Mouse (Mus musculus) adrenal gland, adult (tissue): ENCODE data around the gene Cry2.

Source experiments
- DNase-seq, 2 experiments: peaks; one replicate each; pipeline ENCODE4 v3.0.0; 2022 to 2023; ENCODE audit warnings: low spot score in 1 of 2; ENCODE audit not compliant: inconsistent age in 2 of 2

Gene Cry2

DNA sequence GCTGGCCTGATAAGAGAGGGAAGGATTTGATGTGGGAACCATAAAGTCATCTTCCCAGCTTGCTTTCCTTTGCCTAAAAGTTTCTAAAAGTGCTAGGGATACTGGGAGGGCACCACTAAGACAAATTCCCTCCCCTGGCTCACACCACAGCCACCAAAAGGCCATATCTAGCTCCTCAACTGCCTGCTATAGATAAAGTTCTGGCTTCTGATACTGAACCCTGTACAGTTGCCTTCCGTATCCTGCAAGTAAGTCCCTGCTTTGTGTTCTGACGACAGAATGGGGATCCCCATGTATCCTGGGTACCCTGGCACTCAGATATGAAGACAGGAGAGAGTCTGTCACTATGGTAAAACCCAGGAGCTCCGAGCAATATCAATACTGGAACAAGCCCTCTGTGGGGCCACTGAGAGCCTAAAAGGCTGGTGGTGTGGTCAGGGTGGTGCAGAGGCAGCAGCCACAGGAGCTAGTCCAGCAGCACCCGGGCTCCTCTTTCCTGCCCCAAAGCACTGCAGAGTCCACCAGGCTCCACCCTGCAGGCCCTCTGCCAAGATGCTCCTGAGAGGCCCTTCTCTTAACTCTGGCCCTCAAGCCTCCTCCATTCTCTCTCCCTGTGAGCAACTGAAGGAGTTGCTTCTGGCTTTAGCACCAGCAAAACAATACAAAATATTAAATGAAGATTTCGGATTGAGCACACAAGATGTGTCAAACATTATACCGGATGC, 43.5 kb downstream of the Cry2 start:
- DNase-seq = no peak

DNA sequence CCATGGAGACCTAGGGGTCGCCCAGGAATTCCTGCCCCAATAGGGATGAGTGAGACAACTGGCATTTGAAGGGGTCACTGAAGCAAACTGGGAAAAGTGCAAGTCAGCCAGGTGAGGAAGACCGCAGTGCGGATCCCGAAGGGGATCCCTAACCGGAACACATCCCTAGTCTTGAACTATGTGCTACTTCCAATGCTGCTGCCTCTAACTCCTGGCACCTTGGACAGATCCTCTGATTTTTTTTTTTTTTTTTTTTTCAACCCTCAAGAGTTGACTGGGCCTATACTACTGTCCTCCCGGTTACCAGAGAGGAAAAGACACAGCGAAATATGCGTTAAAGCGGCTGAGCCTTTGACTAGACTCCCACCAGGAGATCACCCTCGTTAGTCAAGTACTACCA, 44.2 kb downstream of the Cry2 start:
- DNase-seq = no peak

DNA sequence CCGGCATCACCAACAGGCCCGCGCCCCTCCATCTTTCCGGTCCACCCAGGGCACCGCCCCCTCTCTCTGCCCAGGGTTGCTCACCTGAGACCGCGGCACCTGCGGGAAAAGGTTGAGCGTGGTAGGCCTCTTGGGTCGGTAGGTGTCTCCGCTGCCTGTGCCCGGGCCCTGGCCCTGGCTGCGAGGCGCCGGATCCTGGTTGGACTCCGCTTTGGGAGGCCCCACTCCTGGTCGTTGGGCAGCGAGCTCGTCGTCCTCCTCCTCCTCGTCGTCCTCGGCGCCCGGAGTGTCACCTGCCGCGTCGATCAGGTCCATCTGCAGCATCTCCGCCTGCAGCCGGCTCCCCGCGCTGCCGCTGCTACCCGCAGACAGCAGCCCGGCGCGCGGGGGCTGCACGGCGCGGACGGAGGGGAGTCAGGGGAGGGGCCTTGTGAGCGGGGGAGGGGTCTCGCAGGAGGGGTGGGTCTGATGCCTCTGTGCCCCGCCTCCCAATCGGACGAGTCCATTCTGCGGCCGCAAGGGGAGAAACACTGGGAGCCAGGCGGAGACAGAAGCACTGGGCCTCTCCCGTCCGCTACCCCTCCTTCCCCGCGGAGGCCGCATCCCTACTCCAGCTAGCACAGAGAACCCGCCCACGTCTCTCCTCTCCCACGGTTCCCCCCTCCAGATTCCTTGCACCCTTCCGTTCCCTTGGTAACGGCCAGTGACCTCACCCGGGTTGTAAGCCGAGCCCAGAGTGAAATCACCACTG, 44.8 kb downstream of the Cry2 start:
- DNase-seq = peak; percentile 92 to 96

DNA sequence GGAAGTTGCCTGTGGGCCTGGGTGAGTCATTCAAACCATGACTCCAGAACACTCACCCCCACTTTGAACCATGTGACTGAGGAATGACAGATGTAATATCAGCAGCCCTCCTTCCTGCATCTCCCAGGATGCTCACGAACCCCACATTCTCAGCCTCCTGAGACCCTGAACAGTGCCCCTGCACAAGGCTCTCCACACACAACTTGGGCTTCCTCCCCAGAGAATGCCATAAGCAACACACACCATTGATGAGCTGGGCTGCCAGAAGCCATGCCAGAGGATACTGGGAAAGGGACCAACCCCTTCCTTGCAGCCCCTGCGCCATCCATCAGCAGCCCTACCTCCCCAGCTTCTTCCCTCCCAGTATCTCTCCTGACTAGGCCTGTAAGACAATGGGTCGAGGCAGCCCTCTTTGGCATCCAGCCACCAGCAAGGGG, 45.7 kb downstream of the Cry2 start:
- DNase-seq = peak in 1 of 2 experiments; percentile 55

DNA sequence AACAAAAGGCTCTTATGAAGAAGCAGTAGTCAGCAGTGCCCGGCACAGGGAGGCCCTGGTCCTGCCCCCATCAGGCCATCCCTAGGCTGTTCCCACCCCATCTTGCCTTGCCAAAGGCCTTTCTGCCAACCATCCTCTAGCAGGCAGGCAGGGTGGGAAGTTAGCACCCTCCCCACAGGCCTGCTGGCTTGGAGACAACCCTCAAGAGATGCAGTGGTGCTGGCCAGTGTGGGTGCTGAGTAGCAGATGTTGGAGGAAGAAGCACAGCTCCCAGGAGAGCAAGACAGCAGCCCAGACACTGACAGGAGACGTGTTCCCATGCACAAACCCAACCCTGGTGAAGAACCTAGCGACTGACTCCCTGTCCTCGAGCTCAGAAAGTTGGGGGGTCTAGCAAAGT, 46.2 kb downstream of the Cry2 start:
- DNase-seq = no peak

DNA sequence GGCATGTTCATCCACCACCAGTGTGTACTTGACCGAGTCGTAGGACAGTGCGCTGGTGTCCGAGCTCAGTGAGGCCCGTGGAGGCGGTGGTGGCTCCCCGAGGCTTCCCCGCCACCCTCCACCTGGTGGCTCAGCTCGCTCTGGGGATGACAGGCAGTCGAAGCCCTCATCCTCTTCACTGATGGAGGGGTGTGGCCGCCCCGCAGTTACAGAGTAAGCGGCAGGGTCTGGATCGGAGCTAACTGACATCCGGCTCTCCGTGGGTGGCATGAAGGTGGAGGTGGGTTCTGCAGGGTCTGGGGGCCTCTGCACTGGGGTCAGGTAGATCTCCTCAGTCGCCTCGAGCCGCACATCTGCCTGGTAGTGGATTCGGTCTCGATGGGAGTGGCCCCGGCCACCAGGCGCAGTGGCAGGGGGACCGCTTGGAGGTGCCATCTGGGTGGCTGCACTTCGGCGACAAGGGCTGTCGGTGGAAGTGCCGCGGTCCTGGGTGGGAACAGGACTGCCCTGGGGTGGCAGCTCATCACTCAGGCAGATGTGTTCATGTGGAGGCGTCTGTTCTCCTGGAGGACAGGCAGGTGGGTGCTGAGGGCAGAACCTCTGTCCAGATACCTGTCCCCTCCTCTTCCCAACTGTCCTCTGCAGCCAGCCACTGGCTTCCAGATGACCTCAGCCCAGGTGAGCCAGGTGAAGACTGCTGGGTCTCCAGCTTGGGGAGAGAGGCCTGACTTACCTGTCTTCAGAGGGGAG, 46.8 kb downstream of the Cry2 start:
- peak in 1 of 2 experiments; percentile 46 for DNase-seq

DNA sequence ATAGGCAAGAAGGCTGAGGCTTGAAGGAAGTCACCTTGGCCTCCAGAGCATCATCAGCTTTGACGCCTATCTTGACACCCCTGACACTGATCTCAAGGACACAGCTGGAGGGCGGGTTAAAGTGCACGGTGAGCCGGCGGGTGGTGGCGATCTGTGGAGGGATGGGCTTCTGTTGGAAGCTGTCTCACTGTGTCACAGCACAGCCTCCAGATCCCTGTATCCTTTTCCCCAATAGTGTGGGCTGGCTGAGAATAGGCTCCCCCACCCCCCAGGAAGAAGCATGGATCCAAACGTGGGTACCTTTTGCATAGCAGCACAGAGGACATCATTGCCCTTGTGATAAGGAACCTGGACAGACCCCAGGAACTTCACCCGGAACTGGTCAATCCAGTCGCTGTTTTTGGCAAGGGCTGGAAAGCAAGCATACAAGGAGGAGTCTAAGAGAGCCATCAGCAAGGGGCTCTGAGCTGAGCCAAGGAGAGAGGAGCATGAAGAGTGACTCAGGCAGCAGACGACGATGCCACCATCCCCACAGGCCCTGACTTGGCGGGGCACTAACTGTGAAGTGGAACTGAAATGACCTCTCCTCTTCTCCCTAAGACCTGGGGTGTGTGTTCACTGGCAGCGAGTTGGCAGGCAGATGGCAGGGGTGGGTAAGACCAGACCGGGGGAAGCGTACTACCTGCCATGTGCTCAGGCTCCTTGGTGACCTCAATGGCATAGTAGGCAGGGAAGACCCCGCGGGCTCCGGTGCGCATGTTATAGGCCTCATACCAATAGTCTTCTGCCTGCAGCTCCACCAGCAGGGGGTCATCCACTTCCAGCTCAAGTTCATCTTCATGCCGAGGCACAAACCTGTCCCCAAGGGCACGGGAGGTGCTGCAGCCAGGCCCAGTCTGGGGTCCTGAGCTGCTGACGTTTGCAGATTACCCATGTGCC, 48.5 kb downstream of the Cry2 start:
- peak in 1 of 2 experiments; percentile 68 for DNase-seq

DNA sequence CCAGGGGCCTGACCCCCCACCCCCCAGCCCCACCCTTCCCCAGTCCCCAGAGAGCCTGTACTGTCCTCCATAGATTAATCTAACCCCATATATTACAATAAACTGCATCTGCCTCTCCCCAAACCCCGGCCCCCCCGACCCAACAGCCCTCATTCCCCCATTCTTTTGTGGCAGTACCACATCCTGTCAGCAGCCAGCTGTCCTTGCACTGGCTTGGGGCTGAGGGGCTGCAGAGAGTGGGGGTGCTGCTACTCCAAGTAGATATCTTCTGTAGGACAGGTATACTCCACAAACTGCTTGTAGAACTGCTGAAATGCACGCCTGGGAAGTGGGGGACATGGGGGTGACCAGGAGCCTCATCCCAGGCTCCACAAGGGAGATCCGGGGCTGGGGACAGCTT, 49.7 kb downstream of the Cry2 start:
- DNase-seq = no peak

DNA sequence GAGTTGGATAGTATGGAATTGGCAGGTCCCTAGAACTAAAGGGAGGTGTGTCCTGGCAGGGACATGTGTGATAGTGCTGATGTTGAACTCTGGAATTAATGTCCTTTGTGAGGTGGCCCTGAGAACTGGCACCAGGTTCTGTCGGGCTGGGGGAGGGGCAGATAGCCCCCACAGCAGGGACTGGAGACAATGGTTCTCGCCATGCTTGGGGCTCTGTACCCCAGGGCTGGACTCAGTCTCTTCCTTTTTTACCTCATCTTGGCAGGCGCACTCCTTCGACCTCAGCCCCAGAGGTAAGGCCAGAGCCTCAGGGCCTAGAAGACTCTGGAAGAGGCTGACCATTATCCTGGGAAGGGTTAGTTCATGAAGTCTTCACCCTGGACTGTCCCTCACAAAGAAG, 51.1 kb downstream of the Cry2 start:
- peak in 1 of 2 experiments; percentile 43 for DNase-seq

DNA sequence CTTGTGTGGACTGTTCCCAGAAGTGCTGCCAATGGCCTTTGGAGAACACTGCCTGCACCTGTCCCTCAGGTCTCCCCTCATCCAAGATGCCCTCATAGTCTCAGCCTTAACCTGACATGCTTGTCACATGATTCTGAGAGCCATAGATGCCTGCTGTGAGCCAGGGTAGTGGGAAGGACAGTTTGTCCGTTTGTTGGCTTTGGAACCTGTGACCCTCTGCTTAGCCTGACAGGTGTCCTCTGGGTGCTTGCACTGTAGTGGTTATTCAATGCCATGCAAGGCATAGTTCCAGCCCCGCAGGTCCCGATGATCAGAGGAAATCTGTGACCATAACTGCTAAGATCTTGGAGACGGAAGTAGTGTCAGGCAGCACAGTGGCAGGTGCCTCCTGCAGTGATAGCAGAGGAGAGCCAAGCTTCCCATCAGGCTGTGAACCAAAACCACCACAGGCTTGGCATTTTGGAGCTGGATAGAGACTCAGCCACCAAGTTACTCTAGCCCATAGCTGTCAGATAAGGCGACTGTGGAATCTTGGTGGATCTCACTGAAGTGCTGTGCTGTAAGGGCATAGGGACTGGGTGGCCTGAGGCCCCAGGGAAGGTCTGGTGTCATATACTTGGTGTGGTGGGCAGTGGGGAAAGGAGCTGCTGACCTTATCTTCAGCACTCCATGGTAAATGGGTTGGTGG, 51.8 kb downstream of the Cry2 start, which contains the start of gene 1700029I15Rik:
1700029I15Rik (plus strand) TSS at position 638 of the 688 bp plus-strand sequence.
- no peak for DNase-seq

DNA sequence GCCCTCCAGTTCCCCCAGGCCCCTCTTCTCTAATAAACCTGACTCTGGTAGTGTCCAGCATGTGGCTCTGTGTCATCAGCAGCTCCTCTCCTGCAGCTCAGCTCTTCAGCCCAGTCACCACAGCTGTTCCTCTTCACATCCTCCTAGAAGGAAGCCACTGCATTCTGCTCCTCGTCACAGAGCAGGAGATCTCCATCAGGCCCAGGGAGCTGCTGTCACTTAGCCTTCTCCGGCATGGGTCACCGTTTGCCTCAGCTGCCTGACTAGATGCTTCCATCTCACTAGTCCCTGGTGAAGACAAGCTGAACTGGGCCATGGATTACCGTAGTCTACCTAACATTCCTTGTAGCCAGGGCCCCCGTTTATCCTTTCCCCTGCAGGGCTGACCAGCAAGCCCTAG, 52.7 kb downstream of the Cry2 start:
- no peak for DNase-seq

DNA sequence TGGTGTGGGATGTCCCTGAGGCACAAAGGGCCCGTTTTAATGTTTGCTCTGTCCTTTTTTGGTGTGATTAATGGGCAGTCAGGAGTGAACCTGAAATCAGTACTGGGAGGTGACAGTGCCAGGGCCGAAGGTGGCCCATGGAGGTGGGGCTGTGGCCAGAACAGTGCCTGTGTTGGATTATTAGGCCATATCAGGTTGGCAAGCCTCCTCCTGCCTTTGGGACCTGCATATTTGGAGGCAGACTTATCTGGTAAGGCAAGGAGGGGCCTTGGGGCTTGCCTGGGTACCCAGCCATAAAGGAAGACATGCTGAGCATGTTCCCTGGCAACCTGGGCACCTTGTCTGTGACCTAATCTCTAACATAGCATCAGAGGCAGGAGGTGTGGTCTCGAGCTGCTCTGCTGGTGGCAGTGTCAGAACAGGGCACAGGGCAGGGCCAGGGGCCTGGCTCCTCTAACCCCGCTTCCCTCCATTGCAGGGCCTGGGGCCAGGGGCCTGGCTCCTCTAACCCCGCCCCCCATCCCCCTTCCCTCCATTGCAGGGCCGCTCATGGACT, 53.3 kb downstream of the Cry2 start:
- DNase-seq = no peak

DNA sequence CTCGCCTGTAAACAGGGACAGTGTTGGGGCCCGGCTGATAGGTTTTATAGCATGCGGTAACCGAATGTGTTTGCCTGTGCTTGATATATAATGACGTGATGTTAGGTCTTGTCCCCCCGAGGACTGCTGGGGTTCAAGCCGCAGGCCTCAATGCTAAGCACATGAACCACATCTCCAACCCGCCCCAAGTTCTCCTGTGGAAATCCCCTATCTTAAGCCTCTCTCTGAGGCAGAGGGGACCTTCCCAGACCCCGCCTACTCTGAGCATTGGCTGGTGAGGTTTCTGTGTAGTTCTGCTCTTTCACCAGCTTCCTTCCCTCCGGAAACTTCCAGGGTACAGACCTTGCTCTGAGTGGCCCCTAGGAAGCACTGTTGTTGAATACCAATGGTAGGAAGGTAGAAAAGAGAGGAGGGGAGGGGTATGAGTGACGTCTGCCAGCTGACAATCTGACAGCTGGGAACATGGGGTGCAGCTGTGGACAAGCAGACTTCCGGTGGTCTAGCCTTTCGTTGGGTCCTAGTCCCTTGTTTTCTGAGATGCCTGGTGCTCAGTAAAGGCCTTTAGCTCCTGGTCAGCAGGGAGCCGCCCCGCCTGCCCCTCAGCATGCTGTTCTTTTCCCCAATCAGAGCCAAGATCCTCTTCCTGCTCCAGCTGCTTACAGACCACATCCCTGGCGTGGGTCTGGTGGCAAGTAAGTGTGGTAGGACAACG, 53.9 kb downstream of the Cry2 start:
- DNase-seq = no peak

DNA sequence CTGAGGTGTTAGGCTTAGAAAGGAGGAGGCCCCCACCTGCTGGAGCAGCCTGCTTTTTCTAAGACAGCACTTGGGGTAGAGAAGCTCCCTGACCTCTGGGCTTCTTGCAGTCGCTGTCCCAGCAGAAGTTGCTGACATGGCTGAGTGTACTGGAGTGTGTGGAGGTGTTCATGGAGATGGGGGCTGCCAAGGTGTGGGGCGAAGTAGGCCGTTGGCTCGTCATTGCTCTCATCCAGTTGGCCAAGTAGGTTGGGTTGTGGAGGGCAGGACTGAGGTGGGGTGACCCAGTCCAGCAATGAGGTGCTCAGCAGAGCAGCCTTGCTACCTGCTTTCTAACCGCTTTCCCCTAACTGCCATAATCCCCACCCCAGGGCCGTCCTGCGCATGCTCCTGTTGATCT, 56.5 kb downstream of the Cry2 start:
- DNase-seq = peak in 1 of 2 experiments; percentile 35

DNA sequence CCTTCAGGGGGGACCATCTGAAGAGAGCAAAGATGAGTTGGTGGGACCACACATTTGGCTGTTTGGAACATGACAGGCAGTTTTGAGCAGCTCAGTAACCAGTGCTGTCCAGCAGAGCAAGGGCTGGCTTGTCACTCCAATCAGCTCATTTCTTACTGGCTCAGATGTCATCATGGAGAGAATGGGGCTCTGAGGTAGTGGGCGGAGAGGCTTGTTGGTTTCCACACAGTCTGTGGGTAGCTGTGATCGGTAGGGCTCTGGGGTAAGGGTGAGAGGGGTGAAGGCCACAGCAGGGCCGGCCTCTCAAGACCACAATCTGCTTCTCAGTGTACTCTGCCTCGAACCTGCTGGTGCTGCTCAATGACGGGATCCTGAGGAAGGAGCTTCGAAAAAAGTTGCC, 57.5 kb downstream of the Cry2 start:
- DNase-seq = peak in 1 of 2 experiments; percentile 68

DNA sequence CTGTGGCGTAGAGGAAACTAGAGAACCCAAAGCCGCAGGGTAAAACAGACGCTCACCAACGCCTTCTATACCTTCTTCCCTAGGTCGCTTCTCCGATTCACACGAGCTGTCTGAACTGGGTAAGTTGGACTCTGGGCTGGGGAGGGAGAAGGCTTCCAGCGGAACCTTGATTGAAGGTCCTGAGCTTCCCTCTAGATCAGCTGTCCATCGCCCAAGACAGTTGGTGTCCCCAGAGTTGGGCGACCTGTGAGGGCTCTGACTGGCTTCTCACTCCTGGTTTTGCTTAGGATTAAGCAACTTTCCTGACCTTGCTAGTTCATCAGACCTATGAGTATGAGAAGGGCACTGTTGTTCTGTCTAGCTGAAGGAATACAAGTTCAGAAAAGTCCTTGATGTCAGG, 58.1 kb downstream of the Cry2 start:
- DNase-seq = peak in 1 of 2 experiments; percentile 84

DNA sequence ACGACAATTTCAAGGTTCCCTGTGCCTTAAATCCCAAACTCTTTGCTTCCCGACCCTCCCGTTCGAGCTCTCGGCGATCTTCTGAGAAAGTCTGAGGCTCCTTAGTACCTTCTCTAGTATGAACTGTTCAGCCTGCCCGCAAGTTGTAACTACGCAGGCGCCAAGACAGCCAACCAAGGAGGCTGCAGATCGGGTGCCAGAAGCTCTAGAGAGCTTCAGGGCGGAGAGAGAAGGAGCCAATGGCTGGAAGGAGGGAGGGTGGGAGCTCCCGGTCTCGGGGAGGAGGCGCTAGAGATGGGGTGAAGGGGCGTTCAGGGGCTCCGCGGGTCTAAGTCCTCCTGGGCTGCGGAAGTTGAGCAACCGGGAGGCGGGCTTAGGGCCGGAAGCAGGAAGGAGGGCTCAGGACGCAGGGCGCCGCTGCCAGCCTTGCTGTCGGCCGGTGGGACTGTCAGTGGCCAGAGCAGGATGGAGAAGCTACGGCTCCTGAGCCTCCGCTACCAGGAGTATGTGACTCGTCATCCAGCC, 58.7 kb downstream of the Cry2 start:
- DNase-seq = peak; percentile 99

DNA sequence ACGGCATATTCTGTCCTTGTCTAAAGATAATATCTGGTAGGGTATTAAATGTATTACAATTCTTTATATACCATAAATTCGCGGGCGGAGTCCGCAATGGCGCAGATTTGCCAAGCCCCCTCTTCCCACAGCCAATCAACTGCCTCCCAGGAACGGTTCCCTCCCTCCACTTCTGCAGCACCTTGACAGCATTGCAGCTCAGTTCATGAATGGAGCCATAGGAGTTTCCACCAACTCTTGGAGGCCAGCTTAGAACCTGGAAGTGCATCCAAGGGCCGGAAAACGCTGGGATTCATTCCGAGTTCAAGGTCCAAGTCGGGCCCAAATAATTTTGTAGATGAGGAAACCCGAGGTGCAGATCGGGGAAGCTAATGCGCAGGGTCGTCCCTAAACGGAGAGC, 59.3 kb downstream of the Cry2 start, which contains the start of the genes Pex16 and Large2:
Pex16 (plus strand) TSS at position 163 of the 400 bp plus-strand sequence.
Large2 (minus strand) TSS at position 356 of the 400 bp plus-strand sequence.
- DNase-seq = peak; percentile 63 to 83

DNA sequence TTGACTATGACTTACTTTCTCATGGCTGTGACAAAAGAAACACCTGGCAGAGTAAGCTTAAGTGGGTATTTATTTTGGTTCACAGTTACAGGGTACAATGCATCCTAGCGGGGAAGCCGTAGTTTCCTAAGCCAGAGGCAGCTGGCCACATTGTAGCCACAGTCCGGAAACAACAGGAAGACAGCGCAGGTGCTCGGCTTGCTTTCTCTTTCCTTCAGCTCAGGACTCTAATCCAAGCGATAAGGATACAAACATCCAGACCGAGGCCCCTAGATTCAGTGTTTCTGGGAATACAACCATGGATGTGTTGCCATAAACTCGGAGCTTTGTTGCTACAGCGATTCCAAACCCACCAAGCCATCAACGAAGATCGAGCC, 60.4 kb downstream of the Cry2 start:
- DNase-seq = peak in 1 of 2 experiments; percentile 51
